ENCODE assay signal across 8 mouse cellular contexts in the genomic region with DNA sequence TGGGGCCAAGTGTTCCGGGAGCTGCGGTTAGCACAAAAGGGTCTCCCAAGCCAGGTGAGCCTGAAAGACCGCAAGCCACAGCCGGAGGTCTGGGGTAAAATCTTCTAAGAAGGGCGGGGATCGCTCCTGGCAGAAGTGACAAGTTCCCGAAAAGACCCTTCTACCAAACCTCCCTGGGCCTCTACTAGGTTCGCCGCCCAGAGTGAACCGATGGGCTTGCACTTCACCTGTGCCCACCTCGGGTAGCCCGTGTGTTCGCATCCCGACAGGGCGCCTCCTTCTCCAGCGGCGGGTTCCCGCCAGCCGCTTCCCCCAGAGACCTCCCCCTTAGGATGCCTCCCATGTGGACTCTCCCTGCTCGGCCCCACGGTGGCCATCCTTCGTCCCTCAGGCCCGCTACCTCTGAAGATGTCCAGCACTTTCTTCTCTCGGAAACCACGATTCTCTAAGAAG. TPM values are rescaled to one million over a fixed set of nuclear protein-coding genes. Genes with fewer than 3 reads are reported as not detected.
DNase-seq lines count a peak whose midpoint lies in the region; ATAC-seq and TF ChIP-seq lines count a peak whose summit lies in the region.

No protein-coding gene starts in this region.

- no peak for TF ChIP-seq POLR2A in thymus, adult 2 months (IDR thresholded peaks at IDR 0.05; ENCODE audit: control insufficient read depth, extremely low read depth, insufficient read depth, low read length, poor library complexity)

- ATAC-seq in forebrain, embryonic 12.5 days (ENCODE audit: low FRiP score), result peak; percentile 67
- peak; percentile 3 for ATAC-seq in megakaryocyte progenitor cell, adult 5-6 weeks (replicated peaks; ENCODE audit: poor library complexity)

- H3K4me1 ChIP-seq in forebrain, embryonic 12.5 days, result peaks cover 5% of the 10 kb centered on the region; the same call in 1 of the 2 replicates
- peaks cover 5% of the 10 kb centered on the region for H3K4me1 ChIP-seq in thymus, adult 2 months (replicated peaks; ENCODE audit: control insufficient read depth, insufficient read depth, low read length)

- DNase-seq in heart, adult 8-10 months (ENCODE audit: low spot score), result peak; percentile 32
- no peak for DNase-seq in heart, postnatal 25 days (ENCODE audit: low spot score)
- DNase-seq in ES-CJ7 (ENCODE audit: low read depth, low spot score), result peak; percentile 21
- DNase-seq in hindlimb bud, embryonic 11.5 days (ENCODE audit: extremely low spot score, low read depth, low spot score), result peak; percentile 5
- DNase-seq in thymus, adult 2 months, result peak; percentile 31
- DNase-seq in urinary bladder, adult 18-20 months (ENCODE audit: low spot score in 2 of 2), result no peak

- 0 out of 2 replicates have a peak overlapping the region, but pooled peaks have one; percentile 66 for H3K27ac ChIP-seq in forebrain, embryonic 12.5 days
- H3K27ac ChIP-seq in thymus, adult 2 months (ENCODE audit: control insufficient read depth, insufficient read depth, low read length), result peak overlapping the region; percentile 32; the same call in 1 of the 2 replicates

- H3K4me3 ChIP-seq in forebrain, embryonic 12.5 days (replicated peaks), result peak overlapping the region; percentile 75
- peak overlapping the region; percentile 44 for H3K4me3 ChIP-seq in thymus, adult 2 months (ENCODE audit: control insufficient read depth, insufficient read depth, low read length)

- peak overlapping the region; percentile 78 for H3K9ac ChIP-seq in forebrain, embryonic 12.5 days

- peaks cover under 1% of the 10 kb centered on the region; the same call in 1 of the 2 replicates for H3K9me3 ChIP-seq in forebrain, embryonic 12.5 days

- intact Hi-C loops in heart, postnatal 25 days (cut with DNase I), result no loop called here

- no peak for TF ChIP-seq CTCF in thymus, adult 2 months (IDR thresholded peaks at IDR 0.05; ENCODE audit: borderline replicate concordance, control insufficient read depth, extremely low read depth, insufficient read depth, low read length, poor library complexity)

- H3K27me3 ChIP-seq in forebrain, embryonic 12.5 days, result no peaks in the 10 kb centered on the region
- H3K27me3 ChIP-seq in thymus, adult 2 months (ENCODE audit: control insufficient read depth, insufficient read depth, low read length), result no peaks in the 10 kb centered on the region; the same call in 1 of the 2 replicates

- WGBS in forebrain, embryonic 12.5 days, result under 1% methylated on average over 25 of the region's 25 CpGs
- under 1% methylated on average over 25 of the region's 25 CpGs for whole genome bisulfite sequencing in thymus, adult 2 months

- peak overlapping the region; percentile 90 for H3K4me2 ChIP-seq in forebrain, embryonic 12.5 days

- H3K36me3 ChIP-seq in forebrain, embryonic 12.5 days (replicated peaks), result 0 out of 2 replicates have a peak, but pooled peaks cover under 1% of the 10 kb centered on the region
- H3K36me3 ChIP-seq in thymus, adult 2 months (ENCODE audit: control insufficient read depth, insufficient read depth, low read length), result no peaks in the 10 kb centered on the region

RNA-seq across cellular contexts. Expression of gene Samhd1, which starts 0.6 kb away (rescaled TPM):
- total RNA-seq in heart, adult 8-10 months (2022), result 10 to 100 TPM; 20.5 to 23.6 (median 21.5) TPM
- 10 to 100 TPM; 21.6 to 22.4 TPM for total RNA-seq in heart, postnatal 25 days (2021)
- 20.7 and 22.6 TPM in 2 replicates for polyA plus RNA-seq in forebrain, embryonic 12.5 days (2016; fragmentation: Nextera tagmentation; extraction: Ambion mirVana)
- 90.6 and 93.0 TPM in 2 replicates for total RNA-seq in megakaryocyte progenitor cell, adult 5-6 weeks (2015)
- 60.4 and 62.9 TPM in 2 replicates for total RNA-seq in megakaryocyte progenitor cell, adult 5-6 weeks (2017)
- 49.9 and 57.1 TPM in 2 replicates for polyA plus RNA-seq in thymus, adult 2 months (2012; rRNA removed)

RNA-seq across cellular contexts. Expression of gene Tldc2, which starts 47.6 kb away (rescaled TPM):
- not detected for total RNA-seq in heart, adult 8-10 months (2022)
- not detected for total RNA-seq in heart, postnatal 25 days (2021)
- polyA plus RNA-seq in forebrain, embryonic 12.5 days (2016; fragmentation: Nextera tagmentation; extraction: Ambion mirVana), result not detected in 2 replicates
- not detected in 2 replicates for total RNA-seq in megakaryocyte progenitor cell, adult 5-6 weeks (2015)
- not detected in 2 replicates for total RNA-seq in megakaryocyte progenitor cell, adult 5-6 weeks (2017)
- polyA plus RNA-seq in thymus, adult 2 months (2012; rRNA removed), result not detected in 2 replicates

RNA-seq across cellular contexts. Expression of gene Soga1, which starts 55.5 kb away (rescaled TPM):
- 10 to 100 TPM in 1 of 4 experiments, 1 to 10 TPM in 3; 8.7 to 11.1 (median 8.9) TPM for total RNA-seq in heart, adult 8-10 months (2022)
- 10 to 100 TPM; 11.9 to 14.1 TPM for total RNA-seq in heart, postnatal 25 days (2021)
- polyA plus RNA-seq in forebrain, embryonic 12.5 days (2016; fragmentation: Nextera tagmentation; extraction: Ambion mirVana), result 6.0 and 7.4 TPM in 2 replicates
- total RNA-seq in megakaryocyte progenitor cell, adult 5-6 weeks (2015), result 1.9 and 2.9 TPM in 2 replicates
- 2.3 and 2.4 TPM in 2 replicates for total RNA-seq in megakaryocyte progenitor cell, adult 5-6 weeks (2017)
- polyA plus RNA-seq in thymus, adult 2 months (2012; rRNA removed), result 5.2 and 5.3 TPM in 2 replicates

Comparison
In these comparisons a context has a peak if more than half of its experiments do, and no peak if none do; other contexts are left out.
1. DNase-seq: peak in heart, adult 8-10 months (single experiment), ES-CJ7 (single experiment), hindlimb bud, embryonic 11.5 days (single experiment) and thymus, adult 2 months (single experiment); none in heart, postnatal 25 days (single experiment) and urinary bladder, adult 18-20 months (0 of 2).